Mouse (Mus musculus) forebrain, embryonic 15.5 days (tissue): ENCODE data around the gene Zfp605. TPM values are rescaled to one million over a fixed set of nuclear protein-coding genes. Genes with fewer than 3 reads are reported as not detected.
A peak's percentile ranks its signal among the peaks of the same experiment; 100 is the strongest.
"Not testable (repeated sequence)": the region's sequence is repeated elsewhere in the genome, so short reads cannot be mapped to it uniquely, and the experiment has no call there.

ENCODE experiments used
- ATAC-seq: fragments of 200-750 bp; cut with Nextera tagmentation; replicated peaks from 2 replicates; pipeline ENCODE4 v1.8.0; 2017; ENCODE audit warnings: mild to moderate bottlenecking, moderate TSS enrichment, moderate library complexity
- H3K27ac ChIP-seq: fragments of 300-500 bp; sonication (generic); replicated peaks from 2 replicates; pipeline ENCODE4 v1.5.1; 2015; ENCODE audit warnings: mild to moderate bottlenecking, inconsistent platforms
- H3K27me3 ChIP-seq: fragments of 300-500 bp; sonication (generic); 2 replicates; pipeline ENCODE4 v1.6.1; 2015; ENCODE audit warnings: inconsistent platforms
- H3K36me3 ChIP-seq: fragments of 300-500 bp; sonication (generic); 2 replicates; pipeline ENCODE4 v1.6.1; 2015; ENCODE audit warnings: mild to moderate bottlenecking, inconsistent platforms
- H3K4me1 ChIP-seq: fragments of 300-500 bp; sonication (generic); 2 replicates; pipeline ENCODE4 v1.6.1; 2015; ENCODE audit warnings: inconsistent platforms
- H3K4me2 ChIP-seq: fragments of 300-500 bp; sonication (generic); replicated peaks from 2 replicates; pipeline ENCODE4 v1.6.1; 2015; ENCODE audit warnings: mild to moderate bottlenecking, inconsistent platforms
- H3K4me3 ChIP-seq: fragments of 300-500 bp; sonication (generic); 2 replicates; pipeline ENCODE4 v1.5.1; 2015; ENCODE audit warnings: mild to moderate bottlenecking, inconsistent platforms
- H3K9ac ChIP-seq: fragments of 300-500 bp; sonication (generic); replicated peaks from 2 replicates; pipeline ENCODE4 v1.6.1; 2015; ENCODE audit warnings: mild to moderate bottlenecking, inconsistent platforms
- H3K9me3 ChIP-seq: fragments of 300-500 bp; sonication (generic); 2 replicates; pipeline ENCODE4 v1.6.1; 2016; ENCODE audit warnings: inconsistent platforms
- WGBS: fragments of 180-500 bp; shearing (Covaris S2); methylation state at CpG from one replicate; pipeline ENCODE4 v1.1.7; 2015; ENCODE audit warnings: mixed read lengths; 5-methylcytosine and 5-hydroxymethylcytosine counted together
- polyA plus RNA-seq: library from polyadenylated mRNA; unstranded; fragments of >200 nt; fragmentation: Nextera tagmentation; extraction: Ambion mirVana; gene quantifications from 2 replicates; pipeline ENCODE4 v1.2.1, GENCODE M21; 2015

Gene Zfp605
- 17.3 and 17.9 TPM in 2 replicates for polyA plus RNA-seq

- Histone ChIP-seq H3K27me3 (no peaks in the 10 kb centered on the region), H3K4me1 (peaks cover 17% of the 10 kb centered on the region), H3K4me3 (peak within 1 kb of the TSS; percentile 64), H3K9ac (peak within 1 kb of the TSS; percentile 69), H3K9me3 (no peaks in the 10 kb centered on the region), H3K36me3 (peaks cover 38% of the 10 kb centered on the region), H3K27ac (peak within 1 kb of the TSS; percentile 98), H3K4me2 (peak within 1 kb of the TSS; percentile 62)
- 0% methylated on average over 12 of the region's 12 CpGs for WGBS
- peak; percentile 76 for ATAC-seq
These were observed at the start of gene Zfp605 for GRCm38 (mm10) chr5:110109991-110110441. TSS of gene Zfp605 (plus strand) at chr5:110110092.

DNA sequence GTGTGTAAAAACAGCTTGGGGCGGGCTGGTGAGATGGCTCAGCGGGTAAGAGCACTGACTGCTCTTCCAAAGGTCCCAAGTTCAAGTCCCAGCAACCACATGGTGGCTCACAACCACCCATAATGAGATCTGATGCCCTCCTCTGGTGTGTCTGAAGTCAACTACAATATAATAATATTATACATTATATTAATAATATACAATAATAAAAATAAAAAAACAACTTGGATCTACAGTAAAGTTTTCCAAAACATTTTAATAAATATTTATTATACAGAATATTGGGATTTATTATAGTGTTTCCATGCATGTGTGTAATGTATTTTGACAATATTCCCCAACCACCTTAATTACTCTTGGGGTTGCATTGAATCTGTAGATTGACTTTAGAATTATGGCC is 37.5 kb upstream of the Zfp605 start, which contains the start of gene Gm17655:
TSS of gene Gm17655 (minus strand) at position 101 of the 400 bp plus-strand sequence.
- H3K27ac ChIP-seq, ATAC-seq, H3K27me3 ChIP-seq, H3K4me2 ChIP-seq, H3K4me1 ChIP-seq, H3K36me3 ChIP-seq, H3K4me3 ChIP-seq, H3K9ac ChIP-seq: not testable (repeated sequence)
- peaks cover 25% of the 10 kb centered on the region for H3K9me3 ChIP-seq
- 83% methylated on average over 2 of the region's 2 CpGs for WGBS

GRCm38 (mm10) chr5:110082961-110083360 is 26.9 kb upstream of the Zfp605 start:
- H3K27me3 ChIP-seq: no peaks in the 10 kb centered on the region
- H3K36me3 ChIP-seq: peaks cover 6% of the 10 kb centered on the region; the same call in 1 of the 2 replicates
- H3K4me3 ChIP-seq: no peak overlapping the region
- H3K27ac ChIP-seq: no peak overlapping the region
- H3K9ac ChIP-seq: no peak overlapping the region
- peaks cover 27% of the 10 kb centered on the region for H3K9me3 ChIP-seq
- WGBS: 87% methylated on average over 4 of the region's 4 CpGs
- H3K4me1 ChIP-seq: no peaks in the 10 kb centered on the region
- no peak for ATAC-seq
- no peak overlapping the region for H3K4me2 ChIP-seq

- H3K4me1 ChIP-seq: no peaks in the 10 kb centered on the region
- 47% methylated on average over 14 of the region's 14 CpGs for WGBS
These were observed 23.6 kb upstream of the Zfp605 start for GRCm38 (mm10) chr5:110086161-110086866.

GRCm38 (mm10) chr5:110091546-110091945 is 18.3 kb upstream of the Zfp605 start:
- Histone ChIP-seq H3K4me2 (no peak overlapping the region), H3K27me3 (no peaks in the 10 kb centered on the region), H3K36me3 (no peaks in the 10 kb centered on the region), H3K4me3 (no peak overlapping the region), H3K9ac (no peak overlapping the region), H3K9me3 (no peaks in the 10 kb centered on the region), H3K27ac (no peak overlapping the region), H3K4me1 (peaks cover 5% of the 10 kb centered on the region)
- WGBS: 72% methylated on average over 2 of the region's 2 CpGs
- no peak for ATAC-seq

More at GRCm38 (mm10) chr5:110086161-110086866, 23.6 kb upstream of the Zfp605 start:
- Histone ChIP-seq H3K9ac (no peak overlapping the region), H3K36me3 (no peaks in the 10 kb centered on the region), H3K9me3 (no peaks in the 10 kb centered on the region), H3K27ac (no peak overlapping the region), H3K4me3 (no peak overlapping the region), H3K27me3 (no peaks in the 10 kb centered on the region), H3K4me2 (no peak overlapping the region)
- no peak for ATAC-seq

- WGBS: 0% methylated on average over 24 of the region's 25 CpGs
- peak within 1 kb of the TSS; percentile 50 for H3K27ac ChIP-seq
- peak within 1 kb of the TSS; percentile 44 for H3K4me3 ChIP-seq
- peak within 1 kb of the TSS; percentile 78 for H3K4me2 ChIP-seq
- ATAC-seq: peak; percentile 98
- H3K27me3 ChIP-seq: no peaks in the 10 kb centered on the region
- H3K9me3 ChIP-seq: no peaks in the 10 kb centered on the region
- no peaks in the 10 kb centered on the region for H3K36me3 ChIP-seq
- H3K4me1 ChIP-seq: peaks cover 5% of the 10 kb centered on the region
- peak within 1 kb of the TSS; percentile 63 for H3K9ac ChIP-seq
These were observed 15.7 kb upstream of the Zfp605 start, which contains the start of gene Gm35315 for GRCm38 (mm10) chr5:110094030-110094846. TSS of gene Gm35315 (minus strand) at chr5:110094420.

DNA sequence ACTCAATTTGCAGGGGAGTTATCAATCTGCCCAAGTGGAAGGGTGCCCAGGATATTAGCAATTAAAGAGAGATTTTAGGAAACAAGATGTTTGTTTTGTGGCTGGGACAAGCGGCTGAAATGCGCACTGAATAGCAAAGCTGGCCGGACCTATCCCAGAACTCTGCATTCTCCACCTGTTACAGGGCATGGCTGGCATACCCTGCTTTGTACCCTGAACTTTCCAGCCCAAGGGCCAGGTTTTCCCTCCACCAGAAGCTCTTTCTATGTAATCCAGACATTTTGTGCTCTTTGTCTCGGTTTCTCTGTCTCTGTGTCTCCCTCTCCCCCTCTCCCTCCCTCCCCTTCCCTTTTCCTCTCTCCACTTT is 15.1 kb upstream of the Zfp605 start:
- Histone ChIP-seq H3K4me3 (peak overlapping the region; percentile 44), H3K4me2 (peak overlapping the region; percentile 78), H3K36me3 (no peaks in the 10 kb centered on the region), H3K27me3 (no peaks in the 10 kb centered on the region), H3K9me3 (no peaks in the 10 kb centered on the region), H3K4me1 (peaks cover 5% of the 10 kb centered on the region), H3K9ac (peak overlapping the region; percentile 63), H3K27ac (peak overlapping the region; percentile 50; the same call in 1 of the 2 replicates)
- 5% methylated on average over 4 of the region's 4 CpGs for WGBS
- ATAC-seq: peak; percentile 23

DNA sequence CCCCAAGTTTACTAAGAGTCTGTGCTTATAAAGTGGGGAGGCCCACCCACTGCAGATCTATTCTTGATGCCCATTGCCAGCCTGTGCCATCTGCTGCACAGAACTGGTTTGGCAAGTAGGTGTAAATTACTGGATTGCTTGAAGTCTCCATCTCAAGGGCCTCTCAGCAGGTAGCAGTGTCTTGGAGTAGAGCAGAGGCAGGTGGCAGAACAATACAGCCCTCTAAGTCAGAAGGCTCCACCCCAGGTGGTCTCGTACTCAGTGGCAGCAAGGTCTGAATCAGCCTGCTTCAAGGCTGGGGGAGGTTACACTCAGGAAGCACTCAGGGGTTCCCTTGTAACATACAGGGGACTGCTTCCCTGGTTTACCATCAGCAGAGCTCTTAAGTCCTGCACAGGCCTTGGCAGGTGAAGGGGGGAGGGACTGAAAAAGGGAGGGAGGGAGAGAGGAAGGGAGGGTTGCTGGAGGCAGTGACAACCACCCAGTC is 10.9 kb upstream of the Zfp605 start:
- WGBS: 21% methylated on average over 1 of the region's 1 CpGs

DNA sequence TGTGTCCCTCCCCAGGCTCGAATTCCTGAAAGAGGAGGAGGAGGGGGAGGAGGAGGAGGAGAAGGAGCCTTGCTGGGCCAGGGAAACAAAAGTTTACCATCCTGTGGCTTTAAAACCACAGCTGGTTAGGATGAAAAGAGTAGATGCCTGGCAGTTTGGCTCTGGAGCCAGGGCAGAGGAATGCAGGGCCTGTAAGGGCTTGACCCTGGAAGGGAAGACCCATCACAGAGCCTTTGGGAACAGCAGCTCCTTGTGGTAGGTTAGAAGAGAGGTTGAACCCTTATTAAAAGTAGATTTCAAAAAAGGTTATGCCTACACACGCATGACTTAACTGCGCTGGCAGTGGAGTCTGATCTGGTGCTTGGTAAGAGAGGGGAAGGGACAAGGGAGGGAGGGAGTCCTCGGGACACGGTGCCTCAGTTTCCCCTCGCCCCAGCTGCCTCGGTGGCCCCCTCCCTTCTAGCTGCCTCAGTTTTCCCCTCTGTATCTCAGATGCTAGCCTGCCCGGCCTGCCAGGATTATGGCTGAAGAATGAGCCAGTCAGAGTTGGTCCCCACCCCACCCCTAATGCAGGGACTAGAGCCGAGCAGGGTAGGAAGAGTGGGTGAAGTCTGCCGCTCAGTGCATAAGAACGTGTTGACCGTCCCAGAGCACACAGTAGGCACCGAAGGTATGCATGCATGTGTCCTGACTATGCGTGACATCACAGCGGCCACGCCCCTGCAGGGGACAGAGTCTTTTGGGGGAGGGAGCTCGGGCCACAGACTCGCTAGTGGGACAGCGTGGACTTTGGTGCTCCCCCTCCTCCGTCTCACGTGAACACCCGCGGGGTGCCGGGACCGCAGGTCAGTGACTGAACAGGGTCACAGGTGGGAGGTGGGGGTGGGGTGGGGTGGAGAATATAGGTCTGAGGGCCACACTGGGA is 10.0 kb upstream of the Zfp605 start, which contains the start of gene Plcxd1:
TSS of gene Plcxd1 (plus strand) at position 314 of the 925 bp plus-strand sequence.
- H3K4me2 ChIP-seq: peak within 1 kb of the TSS; percentile 69
- peaks cover 20% of the 10 kb centered on the region for H3K4me1 ChIP-seq
- peaks cover 25% of the 10 kb centered on the region for H3K36me3 ChIP-seq
- 6% methylated on average over 25 of the region's 25 CpGs for WGBS
- no peak for ATAC-seq
- H3K27me3 ChIP-seq: no peaks in the 10 kb centered on the region
- H3K9ac ChIP-seq: no peak within 1 kb of the TSS
- peak within 1 kb of the TSS; percentile 37 for H3K4me3 ChIP-seq
- H3K27ac ChIP-seq: no peak within 1 kb of the TSS
- H3K9me3 ChIP-seq: no peaks in the 10 kb centered on the region

More for the DNA sequence above, 10.9 kb upstream of the Zfp605 start:
- H3K4me2 ChIP-seq: no peak overlapping the region
- no peaks in the 10 kb centered on the region for H3K27me3 ChIP-seq
- H3K4me3 ChIP-seq: no peak overlapping the region
- peaks cover 17% of the 10 kb centered on the region for H3K36me3 ChIP-seq
- no peak overlapping the region for H3K27ac ChIP-seq
- peaks cover 24% of the 10 kb centered on the region for H3K4me1 ChIP-seq
- no peak for ATAC-seq
- H3K9ac ChIP-seq: no peak overlapping the region
- H3K9me3 ChIP-seq: no peaks in the 10 kb centered on the region

DNA sequence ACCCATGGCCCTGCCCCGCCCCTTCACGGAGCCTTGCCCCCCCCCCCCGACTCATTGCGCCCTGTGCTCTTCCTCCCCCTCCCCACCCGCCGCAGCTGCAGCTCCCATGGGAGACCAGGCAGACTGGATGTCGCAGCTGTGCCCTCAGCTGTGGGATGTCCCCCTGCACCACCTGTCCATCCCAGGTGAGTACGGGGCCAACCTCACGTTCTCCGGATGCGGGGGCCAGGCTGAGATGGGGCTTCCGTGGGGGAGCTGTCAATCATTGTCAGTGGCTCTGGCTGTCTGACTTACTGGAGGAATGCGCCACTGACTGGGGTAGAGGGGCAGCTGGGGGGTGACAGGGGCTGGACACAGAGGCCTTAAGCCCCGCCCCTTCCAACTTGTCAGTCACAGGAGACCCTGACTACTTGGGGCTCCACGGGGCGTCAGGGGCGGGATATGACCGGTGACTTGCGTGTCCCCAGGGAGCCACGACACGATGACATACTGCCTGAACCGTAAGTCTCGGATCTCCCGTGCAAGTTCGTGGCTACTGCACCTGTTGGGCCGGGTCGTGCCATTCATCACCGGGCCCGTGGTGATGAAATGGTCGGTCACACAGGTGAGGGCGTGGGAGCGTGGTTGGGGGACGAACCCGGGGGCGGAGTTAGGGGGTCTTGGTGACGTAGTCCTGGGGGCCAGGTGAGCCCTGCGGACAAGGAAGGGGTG is 8.8 kb upstream of the Zfp605 start:
- peaks cover 22% of the 10 kb centered on the region for H3K4me1 ChIP-seq
- WGBS: 2% methylated on average over 36 of the region's 37 CpGs
- H3K9me3 ChIP-seq: no peaks in the 10 kb centered on the region
- H3K36me3 ChIP-seq: peaks cover 35% of the 10 kb centered on the region
- H3K4me3 ChIP-seq: peak overlapping the region; percentile 37
- H3K9ac ChIP-seq: 0 out of 2 replicates have a peak overlapping the region, but pooled peaks have one; percentile 27
- peak overlapping the region; percentile 69 for H3K4me2 ChIP-seq
- no peaks in the 10 kb centered on the region for H3K27me3 ChIP-seq
- ATAC-seq: peak; percentile 21
- no peak overlapping the region for H3K27ac ChIP-seq
